Mouse (Mus musculus): ENCODE measurements around the gene Cops2. TPM values are rescaled to one million over a fixed set of nuclear protein-coding genes. Genes with fewer than 3 reads are reported as not detected.

The Cops2 gene
- polyA plus RNA-seq, 2 experiments = 49.4 to 50.4 TPM

GRCm38 (mm10) chr2:125863799-125864198 lies 4.9 kb upstream of the Cops2 start:
- Histone ChIP-seq H3K4me1 (replicated peaks; ENCODE audit: control insufficient read depth in 2 of 2, insufficient read depth in 2 of 2, low read length in 1 of 2) (peaks cover 32 to 37% of the 10 kb centered on the region in 2 experiments), H3K27me3 (ENCODE audit: control insufficient read depth, insufficient read depth, low read length) (no peaks in the 10 kb centered on the region), H3K4me2 (ENCODE audit: low read depth) (peak overlapping the region; percentile 47), H3K9ac (replicated peaks) (no peak overlapping the region), H3K9me3 (ENCODE audit: control insufficient read depth, low read length) (no peaks in the 10 kb centered on the region), H3K36me3 (replicated peaks; ENCODE audit: control insufficient read depth, insufficient read depth, low read depth) (no peaks in the 10 kb centered on the region), H3K4me3 (ENCODE audit: insufficient read depth in 1 of 2, low read depth in 2 of 2, low read length in 2 of 2) (no peak overlapping the region), H3K27ac (peak overlapping the region; percentile 55)
- peak; percentile 33; the same call in 1 of the 2 replicates for ATAC-seq (ENCODE audit: insufficient read depth)
- DNase-seq (ENCODE audit: low read depth in 3 of 3, low spot score in 3 of 3) = no peak
- peak; percentile 57 for TF ChIP-seq EP300 (IDR thresholded peaks at IDR 0.05; ENCODE audit: low read depth)
- TF ChIP-seq CTCF (IDR thresholded peaks at IDR 0.05; ENCODE audit: low read depth) = no peak
- 29% methylated on average over 3 of the region's 3 CpGs for WGBS (ENCODE audit: insufficient replicate concordance)

DNA sequence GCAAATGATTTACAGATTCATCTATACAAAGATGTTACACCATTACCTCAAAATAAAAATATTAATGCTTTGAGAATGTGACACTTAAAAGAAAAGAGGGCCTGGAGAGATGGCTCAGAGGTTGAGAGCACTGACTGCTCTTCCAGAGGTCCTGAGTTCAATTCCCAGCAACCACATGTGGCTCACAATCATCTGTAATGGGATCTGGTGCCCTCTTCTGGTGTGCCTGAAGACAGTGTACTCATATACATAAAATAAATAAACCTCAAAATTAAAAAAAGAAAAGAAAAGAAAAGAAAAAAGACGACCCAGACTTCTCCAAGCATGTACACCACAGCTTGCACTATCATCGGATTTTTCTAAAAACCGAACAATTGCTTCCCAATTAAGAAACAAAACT lies 1.2 kb downstream of the Cops2 start:
- no peaks in the 10 kb centered on the region for H3K9me3 ChIP-seq (ENCODE audit: control insufficient read depth, low read length)
- H3K4me3 ChIP-seq (ENCODE audit: insufficient read depth in 1 of 2, low read depth in 2 of 2, low read length in 2 of 2) = peak overlapping the region; percentile 100; a peak in 3 of 4 replicates
- no peaks in the 10 kb centered on the region for H3K36me3 ChIP-seq (replicated peaks; ENCODE audit: control insufficient read depth, insufficient read depth, low read depth)
- H3K27ac ChIP-seq = no peak overlapping the region
- no peak for DNase-seq (ENCODE audit: low read depth in 3 of 3, low spot score in 3 of 3)
- ATAC-seq (ENCODE audit: insufficient read depth) = no peak
- H3K9ac ChIP-seq (replicated peaks) = peak overlapping the region; percentile 99
- H3K27me3 ChIP-seq (ENCODE audit: control insufficient read depth, insufficient read depth, low read length) = no peaks in the 10 kb centered on the region
- WGBS (ENCODE audit: insufficient replicate concordance) = 21% methylated on average over 3 of the region's 3 CpGs
- TF ChIP-seq CTCF (IDR thresholded peaks at IDR 0.05; ENCODE audit: low read depth) (peak; percentile 38; the same call in 1 of the 2 replicates), EP300 (IDR thresholded peaks at IDR 0.05; ENCODE audit: low read depth) (no peak)
- peaks cover 2 to 5% of the 10 kb centered on the region in 2 experiments; a peak in 3 of 4 replicates for H3K4me1 ChIP-seq (replicated peaks; ENCODE audit: control insufficient read depth in 2 of 2, insufficient read depth in 2 of 2, low read length in 1 of 2)
- peak overlapping the region; percentile 79 for H3K4me2 ChIP-seq (ENCODE audit: low read depth)

GRCm38 (mm10) chr2:125851237-125851636 lies 7.7 kb downstream of the Cops2 start:
- DNase-seq (ENCODE audit: low read depth in 3 of 3, low spot score in 3 of 3) (peak in 1 of 3 experiments; percentile 47), ATAC-seq (ENCODE audit: insufficient read depth) (peak; percentile 86)
- no peaks in the 10 kb centered on the region for H3K9me3 ChIP-seq (ENCODE audit: control insufficient read depth, low read length)
- no peak overlapping the region for H3K4me3 ChIP-seq (ENCODE audit: insufficient read depth in 1 of 2, low read depth in 2 of 2, low read length in 2 of 2)
- WGBS (ENCODE audit: insufficient replicate concordance) = 14% methylated on average over 2 of the region's 2 CpGs
- peak overlapping the region; percentile 32 for H3K4me2 ChIP-seq (ENCODE audit: low read depth)
- no peak overlapping the region for H3K9ac ChIP-seq (replicated peaks)
- H3K36me3 ChIP-seq (replicated peaks; ENCODE audit: control insufficient read depth, insufficient read depth, low read depth) = peaks cover 20% of the 10 kb centered on the region
- H3K27me3 ChIP-seq (ENCODE audit: control insufficient read depth, insufficient read depth, low read length) = no peaks in the 10 kb centered on the region
- H3K27ac ChIP-seq = peak overlapping the region; percentile 18; the same call in 1 of the 2 replicates
- TF ChIP-seq CTCF (IDR thresholded peaks at IDR 0.05; ENCODE audit: low read depth) (no peak), EP300 (IDR thresholded peaks at IDR 0.05; ENCODE audit: low read depth) (peak; percentile 63)
- peaks cover 13 to 19% of the 10 kb centered on the region in 2 experiments for H3K4me1 ChIP-seq (replicated peaks; ENCODE audit: control insufficient read depth in 2 of 2, insufficient read depth in 2 of 2, low read length in 1 of 2)

GRCm38 (mm10) chr2:125838708-125839284 lies 20.1 kb downstream of the Cops2 start:
- Histone ChIP-seq H3K36me3 (replicated peaks; ENCODE audit: control insufficient read depth, insufficient read depth, low read depth) (peaks cover 50% of the 10 kb centered on the region), H3K4me3 (ENCODE audit: insufficient read depth in 1 of 2, low read depth in 2 of 2, low read length in 2 of 2) (no peak overlapping the region), H3K9me3 (ENCODE audit: control insufficient read depth, low read length) (no peaks in the 10 kb centered on the region), H3K9ac (replicated peaks) (no peak overlapping the region), H3K27me3 (ENCODE audit: control insufficient read depth, insufficient read depth, low read length) (no peaks in the 10 kb centered on the region), H3K27ac (no peak overlapping the region), H3K4me1 (replicated peaks; ENCODE audit: control insufficient read depth in 2 of 2, insufficient read depth in 2 of 2, low read length in 1 of 2) (no peaks in the 10 kb centered on the region), H3K4me2 (ENCODE audit: low read depth) (no peak overlapping the region)
- 76% methylated on average over 2 of the region's 2 CpGs for WGBS (ENCODE audit: insufficient replicate concordance)
- no peak for TF ChIP-seq CTCF (IDR thresholded peaks at IDR 0.05; ENCODE audit: low read depth)
- no peak for TF ChIP-seq EP300 (IDR thresholded peaks at IDR 0.05; ENCODE audit: low read depth)
- DNase-seq (ENCODE audit: low read depth in 3 of 3, low spot score in 3 of 3) = no peak
- no peak for ATAC-seq (ENCODE audit: insufficient read depth)

- Histone ChIP-seq H3K4me3 (ENCODE audit: insufficient read depth in 1 of 2, low read depth in 2 of 2, low read length in 2 of 2) (no peak overlapping the region), H3K4me1 (replicated peaks; ENCODE audit: control insufficient read depth in 2 of 2, insufficient read depth in 2 of 2, low read length in 1 of 2) (no peaks in the 10 kb centered on the region), H3K4me2 (ENCODE audit: low read depth) (no peak overlapping the region), H3K27me3 (ENCODE audit: control insufficient read depth, insufficient read depth, low read length) (no peaks in the 10 kb centered on the region), H3K9me3 (ENCODE audit: control insufficient read depth, low read length) (no peaks in the 10 kb centered on the region), H3K27ac (no peak overlapping the region), H3K36me3 (replicated peaks; ENCODE audit: control insufficient read depth, insufficient read depth, low read depth) (peaks cover 51% of the 10 kb centered on the region), H3K9ac (replicated peaks) (no peak overlapping the region)
- DNase-seq (ENCODE audit: low read depth in 3 of 3, low spot score in 3 of 3) (no peak), ATAC-seq (ENCODE audit: insufficient read depth) (no peak)
- TF ChIP-seq CTCF (IDR thresholded peaks at IDR 0.05; ENCODE audit: low read depth) (no peak), EP300 (IDR thresholded peaks at IDR 0.05; ENCODE audit: low read depth) (no peak)
- 65% methylated on average over 7 of the region's 7 CpGs for WGBS (ENCODE audit: insufficient replicate concordance)
These were observed 20.8 kb downstream of the Cops2 start for GRCm38 (mm10) chr2:125838091-125838490.
